Mouse (Mus musculus) heart, embryonic 13.5 days (tissue): ENCODE data around the gene Pnliprp2. TPM values are rescaled to one million over a fixed set of nuclear protein-coding genes. Genes with fewer than 3 reads are reported as not detected.
A peak's percentile ranks its signal among the peaks of the same experiment; 100 is the strongest.

Experiments used
- ATAC-seq: fragments of 200-750 bp; cut with Nextera tagmentation; 2 replicates; pipeline ENCODE4 v1.8.0; 2017; ENCODE audit warnings: moderate TSS enrichment; ENCODE audit not compliant: insufficient number of reproducible peaks, low FRiP score, low TSS enrichment; ENCODE audit errors: extremely low read depth
- H3K27ac ChIP-seq: fragments of 300-500 bp; sonication (generic); replicated peaks from 2 replicates; pipeline ENCODE4 v1.5.1; 2015; ENCODE audit warnings: moderate library complexity, mild to moderate bottlenecking, inconsistent platforms
- H3K27me3 ChIP-seq: fragments of 300-500 bp; sonication (generic); replicated peaks from 2 replicates; pipeline ENCODE4 v1.6.1; 2015; ENCODE audit warnings: mild to moderate bottlenecking, inconsistent platforms
- H3K36me3 ChIP-seq: fragments of 300-500 bp; sonication (generic); 2 replicates; pipeline ENCODE4 v1.6.1; 2015; ENCODE audit warnings: mild to moderate bottlenecking, inconsistent platforms
- H3K4me1 ChIP-seq: fragments of 300-500 bp; sonication (generic); 2 replicates; pipeline ENCODE4 v1.6.1; 2015; ENCODE audit warnings: inconsistent platforms
- H3K4me2 ChIP-seq: fragments of 300-500 bp; sonication (generic); 2 replicates; pipeline ENCODE4 v1.6.1; 2015; ENCODE audit warnings: inconsistent platforms, mild to moderate bottlenecking, moderate library complexity
- H3K4me3 ChIP-seq: fragments of 300-500 bp; sonication (generic); 2 replicates; pipeline ENCODE4 v1.5.1; 2015; ENCODE audit warnings: moderate library complexity, mild to moderate bottlenecking, inconsistent platforms
- H3K9ac ChIP-seq: fragments of 300-500 bp; sonication (generic); 2 replicates; pipeline ENCODE4 v1.6.1; 2015; ENCODE audit warnings: inconsistent platforms, mild to moderate bottlenecking, moderate library complexity
- H3K9me3 ChIP-seq: fragments of 300-500 bp; sonication (generic); 2 replicates; pipeline ENCODE4 v1.6.1; 2016; ENCODE audit warnings: inconsistent platforms
- WGBS: fragments of 180-500 bp; shearing (Covaris S2); methylation state at CpG from one replicate; pipeline ENCODE4 v1.1.7; 2015; ENCODE audit warnings: mixed read lengths; 5-methylcytosine and 5-hydroxymethylcytosine counted together
- polyA plus RNA-seq: library from polyadenylated mRNA; unstranded; fragments of >200 nt; fragmentation: Nextera tagmentation; extraction: Ambion mirVana; gene quantifications from 2 replicates; pipeline ENCODE4 v1.2.1, GENCODE M21; 2015

Gene Pnliprp2
- polyA plus RNA-seq, 1 experiment from 2014 or later = 0.21 TPM

- Histone ChIP-seq H3K4me3 (no peak overlapping the region), H3K9ac (no peak overlapping the region), H3K27me3 (no peaks in the 10 kb centered on the region), H3K4me1 (peaks cover 4% of the 10 kb centered on the region; the same call in 1 of the 2 replicates), H3K36me3 (peaks cover 21% of the 10 kb centered on the region), H3K4me2 (no peak overlapping the region), H3K27ac (no peak overlapping the region), H3K9me3 (no peaks in the 10 kb centered on the region)
- no peak for ATAC-seq
- WGBS = 79% methylated on average over 12 of the region's 12 CpGs
These were observed 35.7 kb downstream of the Pnliprp2 start for GRCm38 (mm10) chr19:58795114-58795669.

GRCm38 (mm10) chr19:58805191-58805779 is 45.8 kb downstream of the Pnliprp2 start:
- Histone ChIP-seq H3K27me3 (no peaks in the 10 kb centered on the region), H3K9me3 (no peaks in the 10 kb centered on the region), H3K27ac (no peak overlapping the region), H3K9ac (no peak overlapping the region), H3K4me1 (no peaks in the 10 kb centered on the region), H3K4me3 (no peak overlapping the region), H3K36me3 (peaks cover 34% of the 10 kb centered on the region), H3K4me2 (no peak overlapping the region)
- WGBS = 76% methylated on average over 9 of the region's 9 CpGs
- no peak for ATAC-seq

- Histone ChIP-seq H3K27ac (no peak overlapping the region), H3K9me3 (no peaks in the 10 kb centered on the region), H3K27me3 (no peaks in the 10 kb centered on the region), H3K9ac (no peak overlapping the region), H3K36me3 (peaks cover 29% of the 10 kb centered on the region), H3K4me2 (no peak overlapping the region), H3K4me1 (no peaks in the 10 kb centered on the region), H3K4me3 (no peak overlapping the region)
- WGBS = 2% methylated on average over 3 of the region's 3 CpGs
- peak; percentile 50; the same call in 1 of the 2 replicates for ATAC-seq
These were observed 46.8 kb downstream of the Pnliprp2 start for GRCm38 (mm10) chr19:58806364-58806763.

GRCm38 (mm10) chr19:58808864-58809263 is 49.3 kb downstream of the Pnliprp2 start:
- no peak overlapping the region for H3K9ac ChIP-seq
- no peaks in the 10 kb centered on the region for H3K9me3 ChIP-seq
- H3K4me3 ChIP-seq = no peak overlapping the region
- peaks cover 4% of the 10 kb centered on the region; the same call in 1 of the 2 replicates for H3K4me1 ChIP-seq
- H3K4me2 ChIP-seq = no peak overlapping the region
- 78% methylated on average over 6 of the region's 6 CpGs for WGBS
- H3K36me3 ChIP-seq = peaks cover 11% of the 10 kb centered on the region
- no peaks in the 10 kb centered on the region for H3K27me3 ChIP-seq
- ATAC-seq = no peak
- H3K27ac ChIP-seq = no peak overlapping the region

DNA sequence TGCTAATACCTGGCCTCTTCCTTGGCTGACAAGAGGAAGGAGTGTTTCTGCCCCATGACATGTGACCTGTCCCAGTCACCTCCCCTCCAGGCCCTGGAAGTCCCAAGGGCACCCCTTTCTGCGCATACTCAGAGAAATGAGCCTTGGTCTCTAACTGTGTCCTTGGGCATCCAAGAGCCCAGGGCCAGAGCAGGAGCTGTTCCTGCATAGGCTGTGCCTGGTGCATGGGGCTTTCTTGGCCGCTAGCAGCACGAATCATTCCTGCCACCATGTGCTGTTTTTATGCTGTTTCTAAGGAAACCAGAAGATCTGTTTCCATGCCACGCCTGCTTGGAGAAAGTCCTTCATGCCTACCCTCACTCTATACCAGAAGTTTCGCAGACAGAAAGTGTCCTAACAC is 51.0 kb downstream of the Pnliprp2 start:
- ATAC-seq = no peak
- WGBS = 78% methylated on average over 5 of the region's 5 CpGs
- no peaks in the 10 kb centered on the region for H3K27me3 ChIP-seq
- no peak overlapping the region for H3K9ac ChIP-seq
- no peak overlapping the region for H3K27ac ChIP-seq
- peaks cover 4% of the 10 kb centered on the region; the same call in 1 of the 2 replicates for H3K4me1 ChIP-seq
- H3K4me2 ChIP-seq = no peak overlapping the region
- H3K36me3 ChIP-seq = no peaks in the 10 kb centered on the region
- no peak overlapping the region for H3K4me3 ChIP-seq
- H3K9me3 ChIP-seq = no peaks in the 10 kb centered on the region

DNA sequence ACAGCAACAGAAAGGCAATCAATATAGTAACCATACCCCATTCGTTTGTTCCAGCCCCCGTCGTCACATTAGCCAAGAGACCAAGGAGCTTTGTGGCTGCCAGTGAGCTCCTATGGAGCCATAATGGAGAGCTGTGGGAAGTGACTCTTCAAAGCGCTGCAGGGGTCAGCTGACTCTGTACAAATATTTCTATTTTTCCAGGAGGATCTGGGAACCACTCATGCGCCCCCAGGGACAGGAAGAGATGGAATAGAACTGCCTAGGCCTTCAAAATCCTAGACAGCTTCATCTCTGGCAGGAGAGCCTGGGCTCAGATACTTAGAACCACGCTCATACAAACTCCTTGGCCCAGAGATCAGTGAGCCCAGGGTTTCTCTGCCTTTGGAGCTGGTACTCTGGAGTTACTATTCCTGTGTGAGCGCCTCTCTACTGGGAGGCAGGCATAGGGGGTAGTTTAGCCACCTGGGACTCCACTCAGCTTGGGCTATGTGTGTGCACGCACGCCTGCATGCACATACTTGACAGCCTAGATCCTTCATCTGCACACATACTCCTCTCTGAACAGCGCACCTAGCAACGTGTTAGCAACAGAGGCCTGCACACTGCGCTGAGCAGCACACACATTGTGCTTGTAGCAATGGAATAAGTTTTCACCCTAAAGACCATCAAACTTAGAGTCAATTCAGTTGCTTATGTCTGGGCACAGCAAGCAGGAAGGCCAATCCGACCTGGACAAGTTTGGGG is 55.8 kb downstream of the Pnliprp2 start:
- Histone ChIP-seq H3K4me2 (no peak overlapping the region), H3K9me3 (no peaks in the 10 kb centered on the region), H3K27me3 (no peaks in the 10 kb centered on the region), H3K9ac (no peak overlapping the region), H3K27ac (no peak overlapping the region), H3K4me1 (peaks cover 27% of the 10 kb centered on the region), H3K36me3 (0 out of 2 replicates have a peak, but pooled peaks cover 5% of the 10 kb centered on the region), H3K4me3 (no peak overlapping the region)
- ATAC-seq = no peak
- WGBS = 82% methylated on average over 13 of the region's 13 CpGs

- Histone ChIP-seq H3K9ac (no peak overlapping the region), H3K27me3 (no peaks in the 10 kb centered on the region), H3K36me3 (0 out of 2 replicates have a peak, but pooled peaks cover 5% of the 10 kb centered on the region), H3K4me2 (no peak overlapping the region), H3K4me1 (peaks cover 34% of the 10 kb centered on the region), H3K9me3 (no peaks in the 10 kb centered on the region), H3K27ac (peak overlapping the region; percentile 24; the same call in 1 of the 2 replicates), H3K4me3 (no peak overlapping the region)
- 59% methylated on average over 17 of the region's 17 CpGs for whole genome bisulfite sequencing
- ATAC-seq = no peak
These were observed 57.0 kb downstream of the Pnliprp2 start for GRCm38 (mm10) chr19:58816453-58817041.

DNA sequence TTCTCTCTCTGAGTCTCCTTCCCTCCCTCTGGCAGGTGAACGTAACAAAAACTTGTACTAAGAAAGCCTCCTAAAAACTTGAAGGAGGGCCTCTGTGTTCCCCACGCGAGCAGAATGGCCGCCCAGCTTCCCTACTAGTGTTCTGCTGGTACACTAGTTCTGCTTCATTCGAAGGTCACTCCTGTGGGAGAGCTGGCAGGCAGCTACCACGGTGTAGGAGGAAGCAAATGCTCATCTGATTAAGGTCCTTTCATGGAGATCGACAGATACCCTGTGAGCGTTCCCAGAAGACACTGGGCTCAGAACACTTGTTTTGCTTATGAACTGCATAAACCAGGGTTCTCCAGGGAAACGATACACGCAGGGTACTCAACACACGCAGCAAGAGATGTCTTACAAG is 57.9 kb downstream of the Pnliprp2 start:
- Histone ChIP-seq H3K27me3 (no peaks in the 10 kb centered on the region), H3K9me3 (no peaks in the 10 kb centered on the region), H3K4me2 (no peak overlapping the region), H3K4me1 (peaks cover 41% of the 10 kb centered on the region), H3K4me3 (no peak overlapping the region), H3K9ac (no peak overlapping the region), H3K27ac (no peak overlapping the region), H3K36me3 (0 out of 2 replicates have a peak, but pooled peaks cover 5% of the 10 kb centered on the region)
- WGBS = 82% methylated on average over 11 of the region's 11 CpGs
- no peak for ATAC-seq

GRCm38 (mm10) chr19:58818571-58819415 is 59.3 kb downstream of the Pnliprp2 start:
- Histone ChIP-seq H3K9ac (peak overlapping the region; percentile 52; the same call in 1 of the 2 replicates), H3K9me3 (no peaks in the 10 kb centered on the region), H3K27ac (peak overlapping the region; percentile 89), H3K27me3 (no peaks in the 10 kb centered on the region), H3K4me1 (peaks cover 49% of the 10 kb centered on the region), H3K4me3 (no peak overlapping the region), H3K4me2 (peak overlapping the region; percentile 38), H3K36me3 (0 out of 2 replicates have a peak, but pooled peaks cover 5% of the 10 kb centered on the region)
- 39% methylated on average over 14 of the region's 14 CpGs for WGBS
- 0 out of 2 replicates have a peak, but pooled peaks have one; percentile 25 for ATAC-seq

- no peaks in the 10 kb centered on the region; the same call in 1 of the 2 replicates for H3K9me3 ChIP-seq
- H3K36me3 ChIP-seq = peaks cover 15% of the 10 kb centered on the region
- peaks cover 48% of the 10 kb centered on the region for H3K4me1 ChIP-seq
- peak overlapping the region; percentile 48 for H3K4me2 ChIP-seq
- peak; percentile 14; the same call in 1 of the 2 replicates for ATAC-seq
- WGBS = 54% methylated on average over 20 of the region's 20 CpGs
- peak overlapping the region; percentile 75 for H3K9ac ChIP-seq
- H3K4me3 ChIP-seq = no peak overlapping the region
- no peaks in the 10 kb centered on the region for H3K27me3 ChIP-seq
- peak overlapping the region; percentile 99 for H3K27ac ChIP-seq
These were observed 63.1 kb downstream of the Pnliprp2 start for GRCm38 (mm10) chr19:58822454-58823200.
